Mouse (Mus musculus): Measurements from ENCODE around the gene Tent2.
"Not testable (repeated sequence)": the region's sequence is repeated elsewhere in the genome, so short reads cannot be mapped to it uniquely, and the experiment has no call there.

The Tent2 gene

GRCm38 (mm10) chr13:93191831-93192645, at the start of gene Tent2:
Tent2 (minus strand) TSS chr13:93192385.
- peak; percentile 88 for DNase-seq

GRCm38 (mm10) chr13:93241180-93241579, 49.0 kb upstream of the Tent2 start:
- DNase-seq: no peak

GRCm38 (mm10) chr13:93239561-93239960, 47.4 kb upstream of the Tent2 start:
- no peak for DNase-seq

- no peak for DNase-seq
Measured at GRCm38 (mm10) chr13:93239134-93239533, 46.9 kb upstream of the Tent2 start.

GRCm38 (mm10) chr13:93237677-93238398, 45.7 kb upstream of the Tent2 start:
- DNase-seq: no peak

- no peak for DNase-seq
Measured at GRCm38 (mm10) chr13:93234267-93235039, 42.3 kb upstream of the Tent2 start.

- DNase-seq: no peak
Measured at GRCm38 (mm10) chr13:93232335-93232734, 40.1 kb upstream of the Tent2 start.

GRCm38 (mm10) chr13:93231016-93231415, 38.8 kb upstream of the Tent2 start:
- DNase-seq: no peak

- DNase-seq: no peak
Measured at GRCm38 (mm10) chr13:93211741-93212140, 19.6 kb upstream of the Tent2 start.

- DNase-seq: no peak
Measured at GRCm38 (mm10) chr13:93192646-93193026, 451 bp upstream of the Tent2 start.

- DNase-seq: no peak
Measured at GRCm38 (mm10) chr13:93189416-93189815, 2.8 kb downstream of the Tent2 start.

- no peak for DNase-seq
Measured at GRCm38 (mm10) chr13:93188738-93189137, 3.4 kb downstream of the Tent2 start.

- DNase-seq: not testable (repeated sequence)
Measured at GRCm38 (mm10) chr13:93187792-93188191, 4.4 kb downstream of the Tent2 start.

- no peak for DNase-seq
Measured at GRCm38 (mm10) chr13:93180351-93180750, 11.8 kb downstream of the Tent2 start.

- DNase-seq: no peak
Measured at GRCm38 (mm10) chr13:93179522-93179921, 12.7 kb downstream of the Tent2 start.

- no peak for DNase-seq
Measured at GRCm38 (mm10) chr13:93177571-93177970, 14.6 kb downstream of the Tent2 start.

- no peak for DNase-seq
Measured at GRCm38 (mm10) chr13:93163303-93163702, 28.9 kb downstream of the Tent2 start.

GRCm38 (mm10) chr13:93162456-93162855, 29.7 kb downstream of the Tent2 start:
- DNase-seq: no peak

GRCm38 (mm10) chr13:93158261-93158660, 33.9 kb downstream of the Tent2 start:
- DNase-seq: no peak

GRCm38 (mm10) chr13:93153280-93153679, 38.9 kb downstream of the Tent2 start:
- DNase-seq: no peak

GRCm38 (mm10) chr13:93144336-93145167, 47.6 kb downstream of the Tent2 start, which contains the start of gene Cmya5:
Cmya5 (minus strand) TSS chr13:93144724.
- peak; percentile 78 for DNase-seq

- DNase-seq: peak; percentile 18
Measured at GRCm38 (mm10) chr13:93143819-93144283, 48.3 kb downstream of the Tent2 start.

All from right cerebral cortex, postnatal 4 days (tissue).